Mouse (Mus musculus) heart, adult 2 months (tissue): Measurements from ENCODE around the gene Scg5. TPM values are rescaled to one million over a fixed set of nuclear protein-coding genes. Genes with fewer than 3 reads are reported as not detected.

Source experiments
- DNase-seq, 2 experiments: peaks; one replicate each; pipeline ENCODE4 v3.0.0; 2021
- H3K27ac ChIP-seq: fragments of 200-600 bp; 2 replicates; pipeline ENCODE4 v1.8.1; 2022
- H3K27me3 ChIP-seq: fragments of 200-500 bp; 2 replicates; pipeline ENCODE4 v1.6.1; 2012; ENCODE audit warnings: mild to moderate bottlenecking, low read length, inconsistent platforms, mixed read lengths; ENCODE audit not compliant: control insufficient read depth, insufficient read depth
- H3K36me3 ChIP-seq: fragments of 200-500 bp; 2 replicates; pipeline ENCODE4 v1.6.1; 2012; ENCODE audit warnings: low read length, inconsistent platforms; ENCODE audit not compliant: control insufficient read depth, insufficient read depth
- H3K4me1 ChIP-seq: fragments of 200-500 bp; 2 replicates; pipeline ENCODE4 v1.6.1; 2011; ENCODE audit warnings: low read length; ENCODE audit not compliant: control insufficient read depth, insufficient read depth
- H3K4me3 ChIP-seq: fragments of 200-600 bp; 2 replicates; pipeline ENCODE4 v1.8.1; 2022
- H3K79me2 ChIP-seq: fragments of 200-500 bp; replicated peaks from 2 replicates; pipeline ENCODE4 v1.6.1; 2012; ENCODE audit warnings: mild to moderate bottlenecking, inconsistent platforms, low read length, moderate library complexity, mixed read lengths; ENCODE audit not compliant: control insufficient read depth, insufficient read depth
- H3K9ac ChIP-seq: fragments of 200-500 bp; 2 replicates; pipeline ENCODE4 v1.6.1; 2012; ENCODE audit warnings: low read depth, mild to moderate bottlenecking, control low read depth, inconsistent platforms, low read length, mixed read lengths
- CTCF ChIP-seq: fragments of 200-600 bp; IDR thresholded peaks from 2 replicates; pipeline ENCODE4 v1.8.1; 2022; ENCODE audit warnings: antibody characterized with exemption, mild to moderate bottlenecking, moderate library complexity
- EP300 ChIP-seq: fragments of 200-500 bp; IDR thresholded peaks from 2 replicates; pipeline ENCODE4 v1.6.1; 2011; ENCODE audit warnings: low read depth, low read length, control low read depth; ENCODE audit not compliant: insufficient read depth
- POLR2A ChIP-seq: fragments of 200-500 bp; IDR thresholded peaks from 2 replicates; pipeline ENCODE4 v1.6.1; 2011; ENCODE audit warnings: mild to moderate bottlenecking, low read depth, low read length, control low read depth; ENCODE audit not compliant: insufficient read depth
- WGBS: fragments of 180-500 bp; shearing (Covaris S2); methylation state at CpG from one replicate; pipeline ENCODE4 v1.1.7; 2018; 5-methylcytosine and 5-hydroxymethylcytosine counted together
- intact Hi-C: fragments of 180-260 bp; cut with DNase I; formaldehyde crosslinking; loops from one replicate; pipeline ENCODE4 v1.15.1; 2025
- polyA plus RNA-seq: library from polyadenylated mRNA; depleted of rRNA; stranded (reverse); fragments of >200 nt; gene quantifications from 2 replicates; pipeline ENCODE4 v1.2.3, GENCODE M21; 2012
- total RNA-seq, 2 experiments: library from RNA; stranded (reverse); gene quantifications; 2 replicates each; pipeline ENCODE4 v1.2.3; 2021

Gene Scg5
- total and polyA plus RNA-seq, 3 experiments, result 0.32 TPM; not detected in 2

GRCm38 (mm10) chr2:113798605-113799004, 30.3 kb downstream of the Scg5 start:
- intact Hi-C loops, result no loop called here
- Histone ChIP-seq H3K27me3 (no peaks in the 10 kb centered on the region), H3K27ac (no peak overlapping the region), H3K79me2 (no peaks in the 10 kb centered on the region), H3K4me1 (no peaks in the 10 kb centered on the region), H3K36me3 (no peaks in the 10 kb centered on the region), H3K9ac (no peak overlapping the region), H3K4me3 (no peak overlapping the region)
- DNase-seq, result no peak
- TF ChIP-seq CTCF (no peak), EP300 (no peak), POLR2A (no peak)
- WGBS, result 64% methylated on average over 13 of the region's 13 CpGs

GRCm38 (mm10) chr2:113795186-113795585, 33.7 kb downstream of the Scg5 start:
- no peak for DNase-seq
- Histone ChIP-seq H3K4me3 (no peak overlapping the region), H3K27ac (no peak overlapping the region), H3K4me1 (no peaks in the 10 kb centered on the region), H3K79me2 (no peaks in the 10 kb centered on the region), H3K36me3 (no peaks in the 10 kb centered on the region), H3K9ac (no peak overlapping the region), H3K27me3 (no peaks in the 10 kb centered on the region)
- TF ChIP-seq EP300, result no peak
- no peak for TF ChIP-seq CTCF
- no peak for TF ChIP-seq POLR2A
- intact Hi-C loops, result no loop called here
- WGBS, result 77% methylated on average over 4 of the region's 4 CpGs

- Histone ChIP-seq H3K4me3 (no peak overlapping the region), H3K79me2 (no peaks in the 10 kb centered on the region), H3K27ac (no peak overlapping the region), H3K4me1 (no peaks in the 10 kb centered on the region), H3K9ac (no peak overlapping the region), H3K36me3 (no peaks in the 10 kb centered on the region), H3K27me3 (no peaks in the 10 kb centered on the region; the same call in 1 of the 2 replicates)
- no peak for DNase-seq
- 76% methylated on average over 3 of the region's 3 CpGs for WGBS
- TF ChIP-seq POLR2A, result no peak
- TF ChIP-seq CTCF, result no peak
- no peak for TF ChIP-seq EP300
- intact Hi-C loops, result no loop called here
These were observed 35.4 kb downstream of the Scg5 start for GRCm38 (mm10) chr2:113793521-113793920.

DNA sequence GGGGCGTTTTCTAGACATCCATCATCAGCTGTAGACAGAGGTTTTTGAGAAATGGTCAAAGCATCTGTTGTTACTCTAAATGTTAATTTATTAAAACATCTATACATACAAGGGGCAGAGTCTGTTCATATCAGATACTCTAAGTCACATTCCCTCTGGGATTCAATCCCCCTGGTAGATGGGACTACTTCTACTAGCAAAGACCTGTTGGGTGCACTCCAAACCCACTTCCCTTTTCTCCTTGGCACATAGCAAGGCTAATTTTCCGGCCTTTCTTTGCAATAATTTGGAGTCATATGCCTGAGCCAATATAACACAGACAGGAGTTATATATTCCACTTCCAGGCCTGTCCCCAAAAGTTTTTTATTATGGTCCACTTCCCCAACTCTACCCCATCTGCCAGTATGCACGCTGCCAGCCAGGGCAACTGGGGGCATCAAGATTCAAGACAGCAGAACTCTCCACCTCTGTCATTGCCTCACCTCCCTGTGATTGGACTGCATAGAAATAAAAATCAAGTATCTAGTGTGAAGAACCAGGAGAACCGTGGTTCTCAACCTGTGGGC, 40.0 kb downstream of the Scg5 start:
- Histone ChIP-seq H3K9ac (no peak overlapping the region), H3K79me2 (no peaks in the 10 kb centered on the region), H3K27ac (no peak overlapping the region), H3K36me3 (no peaks in the 10 kb centered on the region), H3K27me3 (no peaks in the 10 kb centered on the region; the same call in 1 of the 2 replicates), H3K4me3 (no peak overlapping the region), H3K4me1 (no peaks in the 10 kb centered on the region)
- 76% methylated on average over 4 of the region's 4 CpGs for WGBS
- TF ChIP-seq POLR2A (no peak), CTCF (no peak), EP300 (no peak)
- intact Hi-C loops, result no loop called here
- no peak for DNase-seq

- H3K36me3 ChIP-seq, result no peaks in the 10 kb centered on the region
- intact Hi-C loops, result no loop called here
- TF ChIP-seq POLR2A (no peak), CTCF (no peak), EP300 (no peak)
- no peak overlapping the region for H3K4me3 ChIP-seq
- H3K27me3 ChIP-seq, result no peaks in the 10 kb centered on the region; the same call in 1 of the 2 replicates
- no peak for DNase-seq
- no peaks in the 10 kb centered on the region for H3K4me1 ChIP-seq
- H3K9ac ChIP-seq, result no peak overlapping the region
- WGBS, result 72% methylated on average over 4 of the region's 4 CpGs
- H3K79me2 ChIP-seq, result no peaks in the 10 kb centered on the region
- no peak overlapping the region for H3K27ac ChIP-seq
These were observed 41.0 kb downstream of the Scg5 start for GRCm38 (mm10) chr2:113787882-113788281.

DNA sequence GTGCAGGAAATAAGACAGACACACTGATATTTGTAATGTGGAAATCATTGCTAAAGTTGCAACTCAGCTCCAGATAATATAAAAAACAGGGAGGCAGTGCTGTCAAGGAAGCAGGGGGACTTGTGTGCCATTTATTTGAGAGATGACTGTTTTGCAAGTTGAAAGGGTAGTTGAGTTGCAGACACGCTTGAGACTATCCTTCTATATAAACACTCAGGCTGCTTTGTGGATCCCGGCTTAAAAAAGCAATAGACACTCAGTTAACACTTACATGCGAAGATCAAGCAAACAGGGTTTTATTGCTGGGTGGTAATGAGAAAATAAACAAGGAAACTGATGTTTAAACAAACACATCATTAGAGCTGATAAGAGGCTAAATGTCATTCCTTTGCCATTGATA, 44.1 kb downstream of the Scg5 start:
- intact Hi-C loops, result no loop called here

More for the DNA sequence above, 44.1 kb downstream of the Scg5 start:
- H3K4me3 ChIP-seq, result no peak overlapping the region
- H3K4me1 ChIP-seq, result no peaks in the 10 kb centered on the region
- no peak for TF ChIP-seq EP300
- WGBS, result 63% methylated on average over 3 of the region's 3 CpGs
- H3K27ac ChIP-seq, result no peak overlapping the region
- no peaks in the 10 kb centered on the region for H3K79me2 ChIP-seq
- no peak for DNase-seq
- no peak overlapping the region for H3K9ac ChIP-seq
- no peaks in the 10 kb centered on the region; the same call in 1 of the 2 replicates for H3K27me3 ChIP-seq
- no peaks in the 10 kb centered on the region for H3K36me3 ChIP-seq
